Mouse (Mus musculus): ENCODE results near the gene Gmcl1.

Gmcl1 gene

GRCm38 (mm10) chr6:86733183-86733876 is at the start of gene Gmcl1:
Gmcl1 (minus strand) TSS chr6:86733383.
- DNase-seq, result peak; percentile 95 to 98

DNA sequence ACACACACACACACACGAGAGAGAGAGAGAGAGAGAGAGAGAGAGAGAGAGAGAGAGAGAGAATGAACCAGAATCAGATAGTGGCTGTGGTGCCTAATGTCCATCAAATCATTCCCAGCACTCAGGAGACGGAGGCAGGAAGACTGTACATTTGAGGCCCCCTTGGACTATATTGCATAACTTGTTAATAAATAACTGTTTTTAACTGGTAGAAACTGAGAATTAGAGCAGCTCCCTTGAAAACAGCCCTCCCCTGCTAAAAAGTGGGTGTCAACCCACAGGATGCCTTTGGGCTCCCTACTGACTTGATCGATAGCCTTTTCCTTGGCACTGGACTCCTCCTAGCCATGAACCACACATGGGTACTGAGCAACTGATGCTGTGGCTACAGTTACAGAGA is 49.2 kb upstream of the Gmcl1 start:
- DNase-seq, result no peak

GRCm38 (mm10) chr6:86781361-86781957 is 48.3 kb upstream of the Gmcl1 start:
- DNase-seq, result no peak

DNA sequence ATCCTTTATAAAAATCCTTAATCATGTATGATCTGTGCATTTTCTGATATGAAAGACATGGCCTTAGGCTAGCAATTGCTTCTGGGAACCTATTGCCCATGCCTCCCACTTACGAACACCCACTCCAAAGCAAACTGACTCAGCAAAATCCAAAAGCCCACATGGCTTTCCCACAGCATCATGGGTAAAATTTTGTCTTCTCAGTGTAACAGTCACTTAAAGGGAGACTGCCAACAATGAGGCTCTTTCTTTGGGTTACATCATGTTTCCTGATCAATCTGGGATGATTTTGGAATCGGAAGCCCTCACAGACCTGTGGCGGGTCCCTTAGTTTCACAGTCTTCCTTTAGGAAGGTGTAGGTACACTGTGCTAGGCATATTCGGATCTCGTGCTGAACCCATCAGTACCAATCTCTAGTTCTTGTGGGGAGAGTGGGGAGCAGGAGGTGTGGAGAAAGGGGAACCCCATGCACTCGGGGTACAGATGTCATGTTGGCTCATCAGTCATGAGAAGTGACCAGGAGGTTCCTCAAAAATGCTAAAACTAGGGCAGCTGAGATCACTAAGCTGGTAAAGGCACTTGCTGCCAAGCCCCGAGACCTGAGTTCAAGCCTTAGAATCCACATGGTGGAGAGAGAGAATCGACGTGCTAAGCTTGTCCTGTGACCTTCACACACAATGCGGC is 45.9 kb upstream of the Gmcl1 start:
- no peak for DNase-seq

GRCm38 (mm10) chr6:86777181-86777580 is 44.0 kb upstream of the Gmcl1 start:
- no peak for DNase-seq

DNA sequence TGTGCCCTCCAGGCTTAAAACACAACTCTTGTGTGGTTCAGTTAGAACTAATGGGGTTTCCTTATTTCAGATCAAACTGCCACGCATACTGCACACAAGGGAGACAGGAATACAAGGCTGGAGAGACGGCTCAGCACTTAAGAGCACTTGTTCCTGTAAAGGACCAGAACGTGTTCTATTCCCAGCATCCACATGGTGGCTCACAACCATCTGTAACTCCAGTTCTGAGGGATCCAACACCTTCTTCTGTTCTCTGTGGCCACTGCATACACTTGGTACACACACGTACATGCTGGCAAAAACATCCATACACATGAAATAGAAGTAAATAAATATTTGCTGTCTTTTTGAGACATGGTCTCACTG is 43.5 kb upstream of the Gmcl1 start:
- DNase-seq, result no peak

DNA sequence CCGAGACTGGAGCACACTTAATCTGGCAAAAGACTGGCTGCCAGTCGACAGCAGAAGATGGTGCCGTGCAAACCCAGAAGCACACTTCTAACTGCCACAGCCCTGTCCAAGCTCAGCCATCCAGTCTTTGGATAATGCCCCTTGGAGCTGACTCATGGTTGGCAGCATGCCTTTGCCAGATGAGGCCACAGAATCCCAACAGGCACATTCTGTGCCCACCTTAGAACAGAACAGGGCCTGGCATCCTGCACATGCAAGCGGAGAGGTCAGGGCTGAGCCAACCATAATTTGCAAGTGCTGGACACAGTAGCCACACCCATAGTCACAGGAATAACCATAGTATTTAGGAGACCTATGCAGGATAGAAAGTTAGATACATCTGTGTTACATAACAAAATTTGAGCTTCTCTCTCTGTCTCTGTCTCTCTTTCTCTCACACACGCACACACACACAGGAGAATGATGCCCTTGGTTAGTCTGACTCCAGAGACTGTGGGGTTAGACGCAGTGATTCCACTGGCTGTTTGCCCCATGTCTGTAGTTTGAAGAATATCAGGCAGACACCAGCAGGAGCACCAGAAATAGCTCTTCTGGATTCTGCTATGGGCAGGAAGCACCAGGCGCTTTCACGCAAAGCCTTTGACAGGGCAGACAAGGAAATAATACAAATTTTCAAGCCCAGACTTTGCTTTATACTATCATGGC is 43.0 kb upstream of the Gmcl1 start:
- no peak for DNase-seq

- no peak for DNase-seq
Measured at GRCm38 (mm10) chr6:86774937-86775336, 41.8 kb upstream of the Gmcl1 start.

- no peak for DNase-seq
Measured at GRCm38 (mm10) chr6:86773830-86774229, 40.6 kb upstream of the Gmcl1 start.

DNA sequence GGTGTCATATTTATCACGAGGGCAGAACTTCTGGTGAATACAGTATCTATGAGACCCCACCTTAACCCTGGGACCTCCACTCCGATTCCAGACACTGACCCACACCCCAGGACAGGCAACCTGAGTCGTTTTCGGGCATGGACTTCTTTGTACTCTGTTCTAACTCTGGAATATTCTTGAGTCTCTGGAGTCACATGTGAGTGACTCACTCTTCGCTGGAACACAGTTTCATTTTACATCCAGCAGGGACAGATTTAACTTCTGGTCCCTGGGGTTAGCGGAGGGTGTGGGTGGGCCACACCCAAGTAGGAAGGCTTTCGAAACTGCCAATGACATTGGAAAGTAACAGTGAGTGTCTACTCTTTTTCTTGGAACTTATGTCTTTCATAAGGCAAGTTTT is 39.4 kb upstream of the Gmcl1 start:
- no peak for DNase-seq

GRCm38 (mm10) chr6:86768938-86769337 is 35.8 kb upstream of the Gmcl1 start:
- DNase-seq, result no peak

- no peak for DNase-seq
Measured at GRCm38 (mm10) chr6:86768186-86768776, 35.1 kb upstream of the Gmcl1 start.

DNA sequence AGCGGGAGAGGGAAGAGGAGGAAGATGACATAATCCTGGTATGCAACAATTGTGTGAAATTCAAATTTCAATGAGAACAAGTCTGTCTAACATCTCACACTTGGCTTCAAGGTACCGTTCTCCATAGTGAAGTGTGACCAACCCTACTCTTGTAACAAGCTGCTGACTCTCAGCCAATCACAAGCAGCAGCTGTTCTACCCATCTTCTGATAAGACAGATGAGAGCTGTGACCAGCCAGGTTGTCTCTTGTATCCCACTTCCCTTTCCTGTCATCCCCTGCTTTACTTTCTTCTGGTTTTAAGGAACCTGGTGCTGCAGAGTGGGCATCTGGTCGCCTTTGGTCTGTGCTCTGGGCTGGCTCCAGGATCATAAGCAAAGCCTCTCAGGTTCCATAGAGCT is 34.3 kb upstream of the Gmcl1 start:
- no peak for DNase-seq

GRCm38 (mm10) chr6:86765637-86766059 is 32.5 kb upstream of the Gmcl1 start:
- DNase-seq, result peak in 1 of 2 experiments; percentile 20

- DNase-seq, result no peak
Measured at GRCm38 (mm10) chr6:86754105-86754863, 21.1 kb upstream of the Gmcl1 start.

GRCm38 (mm10) chr6:86752843-86753485 is 19.8 kb upstream of the Gmcl1 start:
- DNase-seq, result no peak

DNA sequence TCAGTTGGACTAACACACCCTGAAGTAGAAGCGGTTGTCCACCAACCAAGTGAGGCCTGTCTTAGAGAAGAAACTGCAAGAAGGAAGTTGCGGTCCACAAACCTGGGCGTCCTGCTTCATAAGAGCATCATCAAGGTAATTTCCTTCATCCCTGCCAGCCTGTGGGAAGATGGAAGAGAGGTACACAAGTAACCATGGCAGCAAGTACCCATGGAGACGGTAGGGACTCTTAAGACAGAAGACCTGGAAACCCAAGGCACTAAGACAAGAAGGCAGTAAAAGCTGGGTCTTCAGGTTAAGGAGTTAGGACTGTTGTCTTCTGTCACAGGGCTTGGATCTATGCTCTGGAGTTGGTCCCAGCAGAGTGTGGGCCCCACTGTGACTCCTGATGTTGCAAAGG is 17.8 kb upstream of the Gmcl1 start:
- no peak for DNase-seq

- DNase-seq, result no peak
Measured at GRCm38 (mm10) chr6:86749817-86750216, 16.6 kb upstream of the Gmcl1 start.

GRCm38 (mm10) chr6:86747171-86747570 is 14.0 kb upstream of the Gmcl1 start:
- DNase-seq, result peak; percentile 20 to 32

DNA sequence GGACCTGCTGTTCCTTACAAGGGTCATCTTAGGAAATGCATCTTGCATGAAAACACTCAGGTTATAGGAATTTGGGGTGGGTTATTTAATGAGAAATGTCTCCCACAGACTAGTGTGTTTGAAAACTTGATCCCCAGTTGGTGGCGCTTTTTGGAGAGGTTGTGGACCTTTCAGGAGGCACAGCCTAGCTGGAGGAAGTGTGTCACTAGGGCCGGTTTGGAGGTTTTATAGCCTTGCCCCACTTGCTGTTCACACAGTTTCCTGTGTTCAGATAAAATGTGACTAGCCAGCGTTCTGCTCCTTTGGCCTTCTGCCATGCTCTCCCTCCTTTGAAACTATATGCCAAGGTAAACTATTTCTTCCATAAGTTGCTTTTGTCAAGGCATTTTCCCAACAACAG is 7.5 kb upstream of the Gmcl1 start:
- no peak for DNase-seq

DNA sequence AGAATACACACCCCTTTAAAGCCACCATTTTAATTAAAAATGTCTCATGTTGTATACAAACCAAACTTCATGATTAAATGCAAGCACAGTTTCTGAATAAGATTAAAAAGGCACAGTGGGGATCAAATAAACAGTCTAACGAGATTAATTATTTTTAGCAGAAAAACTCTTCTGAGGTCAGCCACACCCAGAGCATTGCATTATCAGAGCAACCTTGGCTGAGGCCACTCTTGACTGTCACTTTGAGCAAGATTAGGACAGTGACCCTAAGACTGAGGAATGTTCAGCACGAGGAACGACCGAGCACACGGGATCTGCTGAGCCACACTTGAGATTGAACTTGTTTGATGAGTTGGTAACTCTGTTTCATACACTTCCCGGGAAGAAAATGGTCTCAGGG is 3.6 kb upstream of the Gmcl1 start:
- DNase-seq, result no peak

- no peak for DNase-seq
Measured at GRCm38 (mm10) chr6:86736313-86736712, 3.1 kb upstream of the Gmcl1 start.
